Mouse (Mus musculus): ENCODE measurements around the gene Pigu.
A peak's percentile ranks its signal among the peaks of the same experiment; 100 is the strongest.

The Pigu gene

GRCm38 (mm10) chr2:155367635-155368284, 10.5 kb upstream of the Pigu start:
- DNase-seq (ENCODE audit: low read depth, low spot score) = no peak

- peak; percentile 8 for DNase-seq (ENCODE audit: low read depth, low spot score)
These were observed 613 bp upstream of the Pigu start for GRCm38 (mm10) chr2:155357686-155358399.

GRCm38 (mm10) chr2:155354402-155354801, 2.8 kb downstream of the Pigu start:
- no peak for DNase-seq (ENCODE audit: low read depth, low spot score)

- no peak for DNase-seq (ENCODE audit: low read depth, low spot score)
These were observed 10.6 kb downstream of the Pigu start for GRCm38 (mm10) chr2:155346670-155347069.

- no peak for DNase-seq (ENCODE audit: low read depth, low spot score)
These were observed 17.1 kb downstream of the Pigu start for GRCm38 (mm10) chr2:155340166-155340565.

GRCm38 (mm10) chr2:155336254-155336653, 21.0 kb downstream of the Pigu start:
- no peak for DNase-seq (ENCODE audit: low read depth, low spot score)

- DNase-seq (ENCODE audit: low read depth, low spot score) = no peak
These were observed 22.0 kb downstream of the Pigu start for GRCm38 (mm10) chr2:155335231-155335630.

GRCm38 (mm10) chr2:155333421-155333820, 23.8 kb downstream of the Pigu start:
- no peak for DNase-seq (ENCODE audit: low read depth, low spot score)

- DNase-seq (ENCODE audit: low read depth, low spot score) = no peak
These were observed 25.9 kb downstream of the Pigu start for GRCm38 (mm10) chr2:155331351-155331750.

- DNase-seq (ENCODE audit: low read depth, low spot score) = no peak
These were observed 26.4 kb downstream of the Pigu start for GRCm38 (mm10) chr2:155330811-155331210.

- DNase-seq (ENCODE audit: low read depth, low spot score) = no peak
These were observed 27.5 kb downstream of the Pigu start for GRCm38 (mm10) chr2:155329707-155330106.

- DNase-seq (ENCODE audit: low read depth, low spot score) = no peak
These were observed 28.3 kb downstream of the Pigu start for GRCm38 (mm10) chr2:155328906-155329305.

- no peak for DNase-seq (ENCODE audit: low read depth, low spot score)
These were observed 29.3 kb downstream of the Pigu start for GRCm38 (mm10) chr2:155327906-155328305.

GRCm38 (mm10) chr2:155326001-155326400, 31.2 kb downstream of the Pigu start:
- no peak for DNase-seq (ENCODE audit: low read depth, low spot score)

- no peak for DNase-seq (ENCODE audit: low read depth, low spot score)
These were observed 36.6 kb downstream of the Pigu start for GRCm38 (mm10) chr2:155320596-155320995.

GRCm38 (mm10) chr2:155318618-155319017, 38.6 kb downstream of the Pigu start:
- no peak for DNase-seq (ENCODE audit: low read depth, low spot score)

- peak; percentile 30 for DNase-seq (ENCODE audit: low read depth, low spot score)
These were observed 43.6 kb downstream of the Pigu start for GRCm38 (mm10) chr2:155313671-155314070.

- DNase-seq (ENCODE audit: low read depth, low spot score) = peak; percentile 47
These were observed 48.2 kb downstream of the Pigu start for GRCm38 (mm10) chr2:155308936-155309592.

- no peak for DNase-seq (ENCODE audit: low read depth, low spot score)
These were observed 57.7 kb downstream of the Pigu start for GRCm38 (mm10) chr2:155299563-155299962.

- no peak for DNase-seq (ENCODE audit: low read depth, low spot score)
These were observed 61.8 kb downstream of the Pigu start for GRCm38 (mm10) chr2:155295453-155295852.

- no peak for DNase-seq (ENCODE audit: low read depth, low spot score)
These were observed 63.3 kb downstream of the Pigu start for GRCm38 (mm10) chr2:155293946-155294345.

- DNase-seq (ENCODE audit: low read depth, low spot score) = no peak
These were observed 63.8 kb downstream of the Pigu start for GRCm38 (mm10) chr2:155293382-155293781.

- DNase-seq (ENCODE audit: low read depth, low spot score) = no peak
These were observed 67.2 kb downstream of the Pigu start for GRCm38 (mm10) chr2:155290066-155290465.
